Mouse (Mus musculus): ENCODE measurements around the gene Arnt2.

GRCm38 (mm10) chr7:84328770-84329169 lies 81.2 kb downstream of the Arnt2 start:
- no peak for TF ChIP-seq POLR2A (IDR thresholded peaks at IDR 0.05; ENCODE audit: borderline replicate concordance, insufficient read depth, low read length)
- no peak for TF ChIP-seq CTCF (IDR thresholded peaks at IDR 0.05; ENCODE audit: borderline replicate concordance, insufficient read depth, low read depth, low read length)
